Mouse (Mus musculus): ENCODE measurements around the gene Mmp17. TPM values are rescaled to one million over a fixed set of nuclear protein-coding genes. Genes with fewer than 3 reads are reported as not detected.
A peak's percentile ranks its signal among the peaks of the same experiment; 100 is the strongest.

Mmp17 gene
- polyA plus RNA-seq (2014; fragmentation: Nextera tagmentation; extraction: Ambion mirVana), result 1.1 TPM in 2 replicates

DNA sequence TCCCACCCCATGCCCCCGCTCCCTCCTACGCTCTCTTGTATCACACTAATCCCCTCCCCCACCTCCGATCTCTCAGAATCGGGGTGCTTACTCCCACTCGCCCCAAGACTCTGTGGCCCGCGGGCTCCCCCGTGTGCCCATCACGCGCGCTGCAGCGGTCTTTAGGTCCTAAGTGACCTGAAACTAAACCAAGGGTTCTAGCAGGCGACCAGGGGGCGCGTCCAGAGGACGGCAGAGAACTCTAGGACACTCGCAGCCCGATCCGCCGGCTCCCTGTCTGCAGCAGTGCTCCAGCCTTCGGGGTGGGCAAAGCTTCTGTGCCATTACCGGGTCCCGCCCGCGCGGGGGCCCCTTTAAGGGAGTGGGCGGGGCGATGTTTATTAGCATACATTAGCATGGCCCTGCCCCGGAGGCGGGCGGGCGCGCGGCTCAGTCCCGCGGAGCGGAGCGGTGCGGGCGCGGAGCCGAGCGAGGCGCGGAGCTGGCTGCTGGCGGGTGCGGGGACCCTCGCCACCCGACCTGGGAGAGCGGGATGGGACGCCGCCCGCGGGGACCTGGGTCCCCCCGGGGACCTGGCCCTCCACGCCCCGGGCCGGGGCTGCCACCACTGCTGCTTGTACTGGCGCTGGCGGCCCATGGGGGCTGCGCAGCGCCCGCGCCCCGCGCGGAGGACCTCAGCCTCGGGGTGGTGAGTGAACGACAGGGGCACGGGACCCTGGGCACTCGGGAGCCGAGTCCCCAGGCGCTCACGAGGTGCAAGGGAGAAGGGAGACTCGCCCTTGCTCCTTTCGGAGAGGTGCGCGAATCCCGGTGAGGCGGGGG, at the start of gene Mmp17:
Gene Mmp17, plus strand, starts transcription at position 409 of the 822 bp plus-strand sequence.
- no peaks in the 10 kb centered on the region for H3K36me3 ChIP-seq (ENCODE audit: control insufficient read depth, insufficient read depth, low read length)
- H3K9me3 ChIP-seq (ENCODE audit: control insufficient read depth, low read length), result no peaks in the 10 kb centered on the region
- H3K27me3 ChIP-seq (ENCODE audit: control insufficient read depth, insufficient read depth, low read length), result peaks cover 60% of the 10 kb centered on the region
- peak within 1 kb of the TSS; percentile 69 to 72 for H3K4me3 ChIP-seq (ENCODE audit: control insufficient read depth in 1 of 2, insufficient read depth in 1 of 2, low read depth in 1 of 2, low read length in 2 of 2)
- WGBS, result under 1% methylated on average over 80 of the region's 80 CpGs
- H3K4me1 ChIP-seq (ENCODE audit: control insufficient read depth in 2 of 2, insufficient read depth in 2 of 2, low read length in 2 of 2), result peaks cover 0 to 23% of the 10 kb centered on the region in 2 experiments; a peak in 3 of 4 replicates
- H3K9ac ChIP-seq (ENCODE audit: low read length), result peak within 1 kb of the TSS; percentile 67
- peak within 1 kb of the TSS; percentile 100 for H3K4me2 ChIP-seq (ENCODE audit: low read length)
- peak; percentile 87 for ATAC-seq (ENCODE audit: insufficient number of reproducible peaks, insufficient read depth, low FRiP score, low read depth)
- H3K27ac ChIP-seq (replicated peaks in 1 of 2; ENCODE audit: control insufficient read depth in 1 of 2, insufficient read depth in 1 of 2, low read depth in 2 of 2, low read length in 2 of 2), result no peak within 1 kb of the TSS

DNA sequence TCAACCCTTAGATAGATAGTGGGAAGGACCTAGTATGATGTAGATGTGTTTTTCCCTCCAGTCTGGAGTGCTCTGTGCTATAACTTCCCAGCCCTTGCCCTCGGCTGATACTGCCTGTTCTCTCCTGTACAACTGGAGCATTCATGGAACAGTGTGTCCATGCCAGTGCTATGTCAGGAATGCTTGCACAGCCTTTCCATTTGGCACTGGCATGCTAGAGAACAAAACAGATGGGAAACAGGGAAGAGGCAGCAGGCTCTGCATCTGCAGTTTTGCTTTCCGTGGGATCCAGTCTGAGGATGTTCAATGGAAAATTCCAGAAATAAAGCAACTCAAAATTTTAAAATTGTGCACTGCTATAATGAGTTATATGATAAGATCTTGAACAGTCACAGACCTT, 49.5 kb upstream of the Mmp17 start:
- Histone ChIP-seq H3K36me3 (ENCODE audit: control insufficient read depth, insufficient read depth, low read length) (peaks cover 45% of the 10 kb centered on the region), H3K4me2 (ENCODE audit: low read length) (no peak overlapping the region), H3K9me3 (ENCODE audit: control insufficient read depth, low read length) (no peaks in the 10 kb centered on the region), H3K27ac (replicated peaks in 1 of 2; ENCODE audit: control insufficient read depth in 1 of 2, insufficient read depth in 1 of 2, low read depth in 2 of 2, low read length in 2 of 2) (peak overlapping the region in 1 of 2 experiments; percentile 63; a peak in 1 of 4 replicates), H3K27me3 (ENCODE audit: control insufficient read depth, insufficient read depth, low read length) (no peaks in the 10 kb centered on the region), H3K4me3 (ENCODE audit: control insufficient read depth in 1 of 2, insufficient read depth in 1 of 2, low read depth in 1 of 2, low read length in 2 of 2) (no peak overlapping the region), H3K9ac (ENCODE audit: low read length) (no peak overlapping the region), H3K4me1 (ENCODE audit: control insufficient read depth in 2 of 2, insufficient read depth in 2 of 2, low read length in 2 of 2) (peaks cover 8 to 17% of the 10 kb centered on the region in 2 experiments)
- ATAC-seq (ENCODE audit: insufficient number of reproducible peaks, insufficient read depth, low FRiP score, low read depth), result 0 out of 2 replicates have a peak, but pooled peaks have one; percentile 45
- 28% methylated on average over 2 of the region's 2 CpGs for WGBS

DNA sequence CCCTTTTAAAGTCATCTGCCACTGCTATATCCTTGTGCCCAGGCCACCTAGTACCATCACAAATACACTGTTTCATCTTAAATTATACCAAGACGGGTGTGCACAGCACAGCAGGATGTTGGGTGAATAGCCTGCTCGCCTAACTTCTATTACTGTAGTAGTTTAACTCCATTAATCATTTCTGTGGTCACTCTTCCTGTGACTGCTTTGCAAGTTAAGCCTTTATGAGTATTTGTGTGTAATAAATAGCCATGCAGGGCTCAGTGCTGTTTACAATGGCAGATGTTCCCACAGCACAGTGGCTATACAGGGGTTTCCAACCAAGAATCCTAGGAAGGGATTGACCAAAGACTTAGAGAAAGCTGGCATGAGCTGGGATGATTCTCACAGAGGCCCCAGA, 48.9 kb upstream of the Mmp17 start:
- no peaks in the 10 kb centered on the region for H3K9me3 ChIP-seq (ENCODE audit: control insufficient read depth, low read length)
- peaks cover 45% of the 10 kb centered on the region for H3K36me3 ChIP-seq (ENCODE audit: control insufficient read depth, insufficient read depth, low read length)
- no peak overlapping the region for H3K4me3 ChIP-seq (ENCODE audit: control insufficient read depth in 1 of 2, insufficient read depth in 1 of 2, low read depth in 1 of 2, low read length in 2 of 2)
- ATAC-seq (ENCODE audit: insufficient number of reproducible peaks, insufficient read depth, low FRiP score, low read depth), result no peak
- peak overlapping the region; percentile 23 to 63; a peak in 1 of 4 replicates for H3K27ac ChIP-seq (replicated peaks in 1 of 2; ENCODE audit: control insufficient read depth in 1 of 2, insufficient read depth in 1 of 2, low read depth in 2 of 2, low read length in 2 of 2)
- WGBS, result 87% methylated on average over 2 of the region's 2 CpGs
- no peak overlapping the region for H3K4me2 ChIP-seq (ENCODE audit: low read length)
- peaks cover 8 to 17% of the 10 kb centered on the region in 2 experiments for H3K4me1 ChIP-seq (ENCODE audit: control insufficient read depth in 2 of 2, insufficient read depth in 2 of 2, low read length in 2 of 2)
- no peak overlapping the region for H3K9ac ChIP-seq (ENCODE audit: low read length)
- H3K27me3 ChIP-seq (ENCODE audit: control insufficient read depth, insufficient read depth, low read length), result no peaks in the 10 kb centered on the region

DNA sequence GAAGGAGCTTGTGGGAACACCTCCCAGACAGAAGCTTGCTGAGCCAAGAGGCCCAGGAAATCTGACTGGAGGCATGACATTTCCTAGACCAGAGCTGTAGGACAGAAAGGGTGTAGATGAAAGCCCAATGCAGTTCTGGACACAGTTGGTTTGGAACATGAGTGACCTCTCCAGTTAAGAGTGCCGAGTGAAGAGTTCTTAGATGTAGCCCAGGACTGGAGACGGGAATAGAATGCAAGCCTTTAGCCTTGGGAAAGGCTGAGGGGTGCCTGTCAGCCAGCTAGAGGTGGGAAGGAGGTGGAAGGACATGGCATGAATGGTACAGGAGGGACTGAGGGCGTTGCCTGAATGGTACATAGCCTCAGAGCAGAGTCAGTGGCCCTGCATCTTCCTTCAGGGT, 48.5 kb upstream of the Mmp17 start:
- H3K4me1 ChIP-seq (ENCODE audit: control insufficient read depth in 2 of 2, insufficient read depth in 2 of 2, low read length in 2 of 2), result peaks cover 8 to 17% of the 10 kb centered on the region in 2 experiments
- 56% methylated on average over 3 of the region's 3 CpGs for WGBS

DNA sequence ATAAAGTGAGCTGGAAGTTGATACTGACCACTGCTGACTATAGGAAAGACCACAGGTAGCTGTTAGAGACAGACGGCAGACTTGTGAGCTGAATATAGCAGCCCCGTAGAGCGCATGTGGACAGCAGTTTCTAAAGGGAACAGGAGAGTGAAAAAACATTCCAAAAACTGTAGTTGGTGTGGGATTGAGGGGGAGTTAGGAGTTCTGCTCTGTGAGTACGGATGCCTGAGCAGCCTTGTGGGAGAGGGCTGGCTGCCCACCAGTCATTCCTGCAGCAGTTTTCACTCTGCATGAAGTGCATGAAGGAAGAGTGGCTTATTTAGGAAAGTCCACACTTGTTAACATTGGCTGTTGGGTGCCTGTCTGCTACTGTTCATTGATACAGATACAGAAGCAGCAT, 45.1 kb upstream of the Mmp17 start:
- H3K4me1 ChIP-seq (ENCODE audit: control insufficient read depth in 2 of 2, insufficient read depth in 2 of 2, low read length in 2 of 2), result peaks cover 6 to 17% of the 10 kb centered on the region in 2 experiments
- no peak overlapping the region for H3K9ac ChIP-seq (ENCODE audit: low read length)
- no peak for ATAC-seq (ENCODE audit: insufficient number of reproducible peaks, insufficient read depth, low FRiP score, low read depth)
- no peak overlapping the region for H3K4me3 ChIP-seq (ENCODE audit: control insufficient read depth in 1 of 2, insufficient read depth in 1 of 2, low read depth in 1 of 2, low read length in 2 of 2)
- no peak overlapping the region for H3K4me2 ChIP-seq (ENCODE audit: low read length)
- no peak overlapping the region for H3K27ac ChIP-seq (replicated peaks in 1 of 2; ENCODE audit: control insufficient read depth in 1 of 2, insufficient read depth in 1 of 2, low read depth in 2 of 2, low read length in 2 of 2)
- no peaks in the 10 kb centered on the region for H3K9me3 ChIP-seq (ENCODE audit: control insufficient read depth, low read length)
- 85% methylated on average over 4 of the region's 4 CpGs for WGBS
- peaks cover 62% of the 10 kb centered on the region for H3K36me3 ChIP-seq (ENCODE audit: control insufficient read depth, insufficient read depth, low read length)
- H3K27me3 ChIP-seq (ENCODE audit: control insufficient read depth, insufficient read depth, low read length), result no peaks in the 10 kb centered on the region

More for the DNA sequence above, 48.5 kb upstream of the Mmp17 start:
- H3K9me3 ChIP-seq (ENCODE audit: control insufficient read depth, low read length), result no peaks in the 10 kb centered on the region
- peak overlapping the region; percentile 23 to 26; a peak in 2 of 4 replicates for H3K27ac ChIP-seq (replicated peaks in 1 of 2; ENCODE audit: control insufficient read depth in 1 of 2, insufficient read depth in 1 of 2, low read depth in 2 of 2, low read length in 2 of 2)
- H3K36me3 ChIP-seq (ENCODE audit: control insufficient read depth, insufficient read depth, low read length), result peaks cover 47% of the 10 kb centered on the region
- H3K27me3 ChIP-seq (ENCODE audit: control insufficient read depth, insufficient read depth, low read length), result no peaks in the 10 kb centered on the region
- H3K4me3 ChIP-seq (ENCODE audit: control insufficient read depth in 1 of 2, insufficient read depth in 1 of 2, low read depth in 1 of 2, low read length in 2 of 2), result no peak overlapping the region
- no peak overlapping the region for H3K9ac ChIP-seq (ENCODE audit: low read length)
- ATAC-seq (ENCODE audit: insufficient number of reproducible peaks, insufficient read depth, low FRiP score, low read depth), result no peak
- H3K4me2 ChIP-seq (ENCODE audit: low read length), result no peak overlapping the region

DNA sequence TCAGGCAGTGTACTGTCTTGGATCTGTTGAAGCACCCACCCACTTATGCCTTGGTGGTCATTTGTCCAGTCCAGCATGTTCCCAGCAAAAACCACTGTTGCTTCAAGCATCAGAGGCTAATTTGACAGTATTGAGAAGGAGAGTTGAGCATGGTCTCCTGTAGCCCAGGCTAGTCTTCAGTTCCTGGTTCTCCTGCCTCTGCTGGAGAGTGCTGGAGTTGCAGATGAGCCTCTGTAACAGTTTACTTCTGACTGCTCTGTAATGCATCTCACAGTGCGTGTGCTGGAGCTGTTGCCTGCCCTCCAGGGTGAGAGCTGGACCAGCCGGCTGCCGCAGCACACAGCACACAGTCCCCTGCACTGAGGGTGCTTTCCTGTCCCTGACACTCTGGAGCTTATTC, 41.7 kb upstream of the Mmp17 start:
- WGBS, result 85% methylated on average over 3 of the region's 3 CpGs
- ATAC-seq (ENCODE audit: insufficient number of reproducible peaks, insufficient read depth, low FRiP score, low read depth), result no peak
- no peak overlapping the region for H3K27ac ChIP-seq (replicated peaks in 1 of 2; ENCODE audit: control insufficient read depth in 1 of 2, insufficient read depth in 1 of 2, low read depth in 2 of 2, low read length in 2 of 2)
- no peaks in the 10 kb centered on the region for H3K27me3 ChIP-seq (ENCODE audit: control insufficient read depth, insufficient read depth, low read length)
- no peak overlapping the region for H3K4me2 ChIP-seq (ENCODE audit: low read length)
- H3K9ac ChIP-seq (ENCODE audit: low read length), result no peak overlapping the region
- H3K36me3 ChIP-seq (ENCODE audit: control insufficient read depth, insufficient read depth, low read length), result peaks cover 90% of the 10 kb centered on the region
- no peak overlapping the region for H3K4me3 ChIP-seq (ENCODE audit: control insufficient read depth in 1 of 2, insufficient read depth in 1 of 2, low read depth in 1 of 2, low read length in 2 of 2)
- H3K9me3 ChIP-seq (ENCODE audit: control insufficient read depth, low read length), result no peaks in the 10 kb centered on the region
- H3K4me1 ChIP-seq (ENCODE audit: control insufficient read depth in 2 of 2, insufficient read depth in 2 of 2, low read length in 2 of 2), result no peaks in the 10 kb centered on the region

DNA sequence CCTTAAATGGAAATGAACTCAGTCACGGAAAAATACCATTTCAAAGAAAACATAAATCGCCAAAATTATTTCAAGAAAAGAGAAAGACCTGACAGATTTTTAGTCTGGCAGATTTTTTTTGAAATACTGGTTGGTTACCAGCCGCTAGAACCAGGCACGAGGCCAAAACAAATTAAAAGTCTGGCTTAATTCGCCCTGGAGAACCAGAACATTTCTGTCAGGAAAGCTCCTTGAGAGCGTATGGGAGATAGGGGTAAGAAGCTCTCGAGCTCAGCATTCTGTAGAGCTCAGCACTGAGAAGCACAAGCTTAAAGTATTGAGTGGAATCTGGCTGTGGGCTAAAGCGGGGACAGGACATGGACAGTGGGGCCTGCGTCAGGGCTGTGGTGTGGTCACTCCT, 38.2 kb upstream of the Mmp17 start:
- ATAC-seq (ENCODE audit: insufficient number of reproducible peaks, insufficient read depth, low FRiP score, low read depth), result no peak
- peaks cover 100% of the 10 kb centered on the region for H3K36me3 ChIP-seq (ENCODE audit: control insufficient read depth, insufficient read depth, low read length)
- no peaks in the 10 kb centered on the region for H3K9me3 ChIP-seq (ENCODE audit: control insufficient read depth, low read length)
- 83% methylated on average over 9 of the region's 9 CpGs for WGBS
- H3K27ac ChIP-seq (replicated peaks in 1 of 2; ENCODE audit: control insufficient read depth in 1 of 2, insufficient read depth in 1 of 2, low read depth in 2 of 2, low read length in 2 of 2), result no peak overlapping the region
- no peak overlapping the region for H3K4me2 ChIP-seq (ENCODE audit: low read length)
- H3K4me3 ChIP-seq (ENCODE audit: control insufficient read depth in 1 of 2, insufficient read depth in 1 of 2, low read depth in 1 of 2, low read length in 2 of 2), result no peak overlapping the region
- no peak overlapping the region for H3K9ac ChIP-seq (ENCODE audit: low read length)
- H3K27me3 ChIP-seq (ENCODE audit: control insufficient read depth, insufficient read depth, low read length), result no peaks in the 10 kb centered on the region
- H3K4me1 ChIP-seq (ENCODE audit: control insufficient read depth in 2 of 2, insufficient read depth in 2 of 2, low read length in 2 of 2), result no peaks in the 10 kb centered on the region

All from heart, embryonic 14.5 days (tissue).